Mouse (Mus musculus) intestine, embryonic 14.5 days (tissue): ENCODE data around the gene Slc27a2. TPM values are rescaled to one million over a fixed set of nuclear protein-coding genes. Genes with fewer than 3 reads are reported as not detected.

Experiments
- ATAC-seq: fragments of 200-750 bp; cut with Nextera tagmentation; replicated peaks from 2 replicates; pipeline ENCODE4 v1.8.0; 2017; ENCODE audit warnings: low read depth, moderate number of reproducible peaks, moderate TSS enrichment, moderate library complexity; ENCODE audit not compliant: low FRiP score, low TSS enrichment
- DNase-seq: peaks from one replicate; pipeline ENCODE4 v3.0.0-alpha.2; 2018; ENCODE audit warnings: low spot score
- H3K27ac ChIP-seq: fragments of 300-500 bp; sonication (generic); 2 replicates; pipeline ENCODE4 v1.5.1; 2014; ENCODE audit warnings: low read depth, mild to moderate bottlenecking, control low read depth
- H3K27me3 ChIP-seq: fragments of 300-500 bp; sonication (generic); replicated peaks from 2 replicates; pipeline ENCODE4 v1.6.1; 2014; ENCODE audit warnings: low read length, control low read depth; ENCODE audit not compliant: control insufficient read depth, insufficient read depth
- H3K36me3 ChIP-seq: fragments of 300-500 bp; sonication (generic); 2 replicates; pipeline ENCODE4 v1.6.1; 2014; ENCODE audit warnings: low read length, control low read depth; ENCODE audit not compliant: control insufficient read depth, insufficient read depth
- H3K4me1 ChIP-seq: fragments of 300-500 bp; sonication (generic); replicated peaks from 2 replicates; pipeline ENCODE4 v1.6.1; 2014; ENCODE audit warnings: low read length, control low read depth, mixed read lengths; ENCODE audit not compliant: control insufficient read depth, insufficient read depth
- H3K4me2 ChIP-seq: fragments of 300-500 bp; sonication (generic); 2 replicates; pipeline ENCODE4 v1.6.1; 2014; ENCODE audit warnings: low read length
- H3K4me3 ChIP-seq: fragments of 300-500 bp; sonication (generic); 2 replicates; pipeline ENCODE4 v1.5.1; 2014; ENCODE audit warnings: low read depth, low read length, control low read depth, mixed read lengths
- H3K9ac ChIP-seq: fragments of 300-500 bp; sonication (generic); 2 replicates; pipeline ENCODE4 v1.6.1; 2014; ENCODE audit warnings: mild to moderate bottlenecking, low read length
- H3K9me3 ChIP-seq: fragments of 300-500 bp; sonication (generic); 2 replicates; pipeline ENCODE4 v1.6.1; 2016; ENCODE audit warnings: low read length, control low read depth; ENCODE audit not compliant: control insufficient read depth
- WGBS: fragments of 180-500 bp; shearing (Covaris S2); extraction: QIAGEN DNeasy Blood & Tissue Kit; methylation state at CpG from one replicate; pipeline ENCODE4 v1.1.7; 2014; 5-methylcytosine and 5-hydroxymethylcytosine counted together
- polyA plus RNA-seq: library from polyadenylated mRNA; unstranded; fragments of >200 nt; fragmentation: Nextera tagmentation; extraction: Ambion mirVana; gene quantifications from 2 replicates; pipeline ENCODE4 v1.2.1, GENCODE M21; 2014

Gene Slc27a2
- polyA plus RNA-seq, 1 experiment from 2014 or later: 1.4 TPM

DNA sequence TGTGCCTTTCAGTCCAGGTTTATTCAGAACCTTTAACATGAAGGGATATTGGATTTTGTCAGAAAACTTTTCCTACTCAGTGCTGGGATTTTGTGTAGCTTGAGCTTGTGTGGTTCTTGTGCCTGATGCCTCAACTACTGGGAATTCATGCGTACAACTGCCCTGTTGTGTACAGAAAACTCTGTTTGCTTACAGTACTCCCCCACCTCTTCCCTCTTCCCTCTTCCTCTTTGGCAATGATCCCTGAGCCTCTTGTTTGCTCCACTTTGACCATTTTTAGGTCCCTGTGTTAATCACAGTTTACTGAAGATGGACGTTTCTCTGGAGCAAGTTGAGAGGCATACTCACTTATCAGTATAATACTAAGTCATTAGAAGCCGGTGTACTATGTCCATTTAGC, 5.8 kb upstream of the Slc27a2 start:
- no peak for ATAC-seq
- H3K27me3 ChIP-seq: peaks cover 5% of the 10 kb centered on the region
- no peaks in the 10 kb centered on the region for H3K36me3 ChIP-seq
- H3K4me3 ChIP-seq: no peak overlapping the region
- no peak for DNase-seq
- no peak overlapping the region for H3K27ac ChIP-seq
- no peaks in the 10 kb centered on the region for H3K4me1 ChIP-seq
- H3K4me2 ChIP-seq: no peak overlapping the region
- WGBS: 84% methylated on average over 3 of the region's 3 CpGs
- H3K9me3 ChIP-seq: no peaks in the 10 kb centered on the region
- H3K9ac ChIP-seq: no peak overlapping the region

DNA sequence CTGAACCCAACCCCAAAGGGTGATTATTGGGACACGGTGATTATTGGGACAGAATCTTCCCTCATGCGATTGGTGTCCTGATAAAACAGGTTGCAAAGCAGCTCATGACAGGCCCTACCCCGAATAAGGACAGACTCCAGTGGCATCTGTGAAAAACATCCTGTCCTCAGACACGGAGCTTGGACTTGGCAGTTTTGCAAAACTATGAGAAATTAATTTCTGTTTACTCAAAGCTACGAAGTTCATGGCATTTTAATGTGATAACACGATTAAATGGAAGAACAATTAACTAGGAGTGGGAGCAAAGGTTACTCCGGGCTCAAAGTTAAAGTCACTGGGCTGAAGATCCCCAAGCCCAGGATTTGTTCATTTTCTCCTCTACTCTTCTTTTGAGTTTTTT, 2.5 kb upstream of the Slc27a2 start:
- Histone ChIP-seq H3K4me3 (no peak overlapping the region), H3K27me3 (peaks cover 38% of the 10 kb centered on the region), H3K4me2 (no peak overlapping the region), H3K36me3 (no peaks in the 10 kb centered on the region), H3K9me3 (no peaks in the 10 kb centered on the region), H3K9ac (no peak overlapping the region), H3K27ac (no peak overlapping the region), H3K4me1 (peaks cover 9% of the 10 kb centered on the region; the same call in 1 of the 2 replicates)
- WGBS: 78% methylated on average over 7 of the region's 7 CpGs
- no peak for DNase-seq
- ATAC-seq: no peak

DNA sequence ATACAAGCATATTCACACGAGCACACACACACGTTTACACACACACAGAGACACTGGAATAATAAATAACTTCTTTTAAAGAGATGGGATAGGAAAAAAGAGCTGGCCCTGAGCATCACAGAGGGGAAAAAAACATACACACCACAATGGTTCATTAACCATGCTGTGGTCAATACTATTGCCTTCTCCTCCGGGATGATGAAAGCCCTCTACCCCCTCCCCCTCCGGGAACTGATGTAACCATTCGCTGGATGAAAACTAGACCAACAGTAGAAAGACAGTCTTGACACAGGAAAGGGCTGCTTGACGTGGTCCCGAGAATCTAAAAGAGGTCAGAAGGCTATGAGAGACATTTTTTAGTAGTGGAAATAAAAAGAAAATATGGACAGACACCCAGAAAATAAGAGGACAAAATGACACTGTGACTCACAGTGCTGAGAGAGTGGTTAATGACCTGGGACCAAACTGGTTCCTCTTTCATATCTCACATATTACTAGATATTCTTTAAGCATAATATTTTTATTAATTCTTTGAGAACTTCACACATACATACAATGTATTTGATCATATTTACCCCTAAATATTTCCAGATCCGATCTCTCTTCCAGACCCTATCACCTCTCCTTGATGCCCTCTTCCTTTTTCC, 840 bp upstream of the Slc27a2 start:
- peaks cover 45% of the 10 kb centered on the region for H3K27me3 ChIP-seq
- no peak overlapping the region for H3K9ac ChIP-seq
- no peaks in the 10 kb centered on the region for H3K36me3 ChIP-seq
- H3K27ac ChIP-seq: no peak overlapping the region
- WGBS: 80% methylated on average over 8 of the region's 8 CpGs
- DNase-seq (no peak), ATAC-seq (no peak)
- peaks cover 9% of the 10 kb centered on the region; the same call in 1 of the 2 replicates for H3K4me1 ChIP-seq
- H3K9me3 ChIP-seq: no peaks in the 10 kb centered on the region
- H3K4me3 ChIP-seq: no peak overlapping the region
- H3K4me2 ChIP-seq: no peak overlapping the region

DNA sequence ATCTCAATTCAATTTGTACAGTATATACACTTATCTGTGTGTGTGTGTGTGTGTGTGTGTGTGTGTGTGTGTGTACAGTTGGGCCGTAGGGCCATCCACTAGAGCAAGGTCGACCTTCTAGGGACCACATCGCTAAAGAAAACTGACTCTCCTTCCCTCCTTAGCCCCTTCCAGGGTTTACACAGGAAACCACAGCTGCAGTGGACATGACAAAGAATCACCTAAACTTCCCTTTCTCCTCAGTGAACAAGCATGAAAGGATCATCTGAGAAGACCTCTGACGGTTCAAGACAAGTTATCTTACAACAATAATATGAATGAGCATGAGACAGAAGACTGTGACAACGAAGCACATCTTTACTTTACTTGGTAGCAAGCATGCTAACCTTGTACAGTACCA, 311 bp upstream of the Slc27a2 start:
- H3K4me3 ChIP-seq: 0 out of 2 replicates have a peak overlapping the region, but pooled peaks have one; percentile 44
- WGBS: 23% methylated on average over 5 of the region's 5 CpGs
- H3K4me1 ChIP-seq: peaks cover 9% of the 10 kb centered on the region; the same call in 1 of the 2 replicates
- DNase-seq (no peak), ATAC-seq (no peak)
- no peaks in the 10 kb centered on the region for H3K36me3 ChIP-seq
- no peak overlapping the region for H3K9ac ChIP-seq
- no peaks in the 10 kb centered on the region for H3K9me3 ChIP-seq
- H3K27ac ChIP-seq: no peak overlapping the region
- H3K27me3 ChIP-seq: peaks cover 45% of the 10 kb centered on the region
- no peak overlapping the region for H3K4me2 ChIP-seq

DNA sequence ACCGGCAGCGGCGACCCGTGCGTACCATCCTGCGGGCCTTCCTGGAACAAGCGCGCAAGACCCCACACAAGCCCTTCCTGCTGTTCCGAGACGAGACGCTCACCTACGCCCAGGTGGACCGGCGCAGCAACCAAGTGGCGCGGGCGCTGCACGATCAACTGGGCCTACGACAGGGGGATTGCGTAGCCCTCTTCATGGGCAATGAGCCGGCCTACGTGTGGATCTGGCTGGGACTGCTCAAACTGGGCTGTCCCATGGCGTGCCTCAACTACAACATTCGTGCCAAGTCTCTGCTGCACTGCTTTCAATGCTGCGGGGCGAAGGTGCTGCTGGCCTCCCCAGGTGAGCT, 1.1 kb downstream of the Slc27a2 start:
- Histone ChIP-seq H3K9me3 (no peaks in the 10 kb centered on the region), H3K4me2 (peak overlapping the region; percentile 95), H3K27me3 (peaks cover 45% of the 10 kb centered on the region), H3K4me1 (peaks cover 9% of the 10 kb centered on the region; the same call in 1 of the 2 replicates), H3K36me3 (no peaks in the 10 kb centered on the region), H3K4me3 (peak overlapping the region; percentile 44), H3K27ac (no peak overlapping the region), H3K9ac (no peak overlapping the region; the same call in 1 of the 2 replicates)
- 3% methylated on average over 26 of the region's 26 CpGs for WGBS
- DNase-seq: no peak
- ATAC-seq: peak; percentile 55; the same call in 1 of the 2 replicates

DNA sequence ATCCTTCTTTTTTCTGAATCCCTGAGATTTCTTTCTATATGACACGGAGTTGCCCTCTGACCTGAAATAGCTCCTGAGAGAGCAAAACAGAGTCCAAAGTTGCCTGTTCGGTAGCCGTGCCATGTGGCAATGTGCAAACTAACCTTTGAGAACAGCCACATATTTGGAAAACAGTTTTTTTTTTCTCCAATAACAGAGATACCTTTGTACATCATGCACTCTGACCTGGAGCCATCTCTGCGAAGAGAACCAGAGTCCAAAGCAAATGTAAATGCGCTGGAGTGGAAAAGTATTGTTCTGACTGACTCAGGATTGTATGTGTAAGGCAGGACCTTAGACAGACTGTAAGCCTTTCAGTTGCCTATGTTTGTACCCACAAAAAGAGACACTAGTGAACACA, 3.3 kb downstream of the Slc27a2 start:
- Histone ChIP-seq H3K4me1 (peaks cover 9% of the 10 kb centered on the region; the same call in 1 of the 2 replicates), H3K27ac (no peak overlapping the region), H3K36me3 (no peaks in the 10 kb centered on the region), H3K9ac (no peak overlapping the region), H3K4me2 (no peak overlapping the region), H3K4me3 (no peak overlapping the region), H3K9me3 (no peaks in the 10 kb centered on the region), H3K27me3 (peaks cover 45% of the 10 kb centered on the region)
- ATAC-seq (no peak), DNase-seq (no peak)
- 84% methylated on average over 5 of the region's 5 CpGs for WGBS

DNA sequence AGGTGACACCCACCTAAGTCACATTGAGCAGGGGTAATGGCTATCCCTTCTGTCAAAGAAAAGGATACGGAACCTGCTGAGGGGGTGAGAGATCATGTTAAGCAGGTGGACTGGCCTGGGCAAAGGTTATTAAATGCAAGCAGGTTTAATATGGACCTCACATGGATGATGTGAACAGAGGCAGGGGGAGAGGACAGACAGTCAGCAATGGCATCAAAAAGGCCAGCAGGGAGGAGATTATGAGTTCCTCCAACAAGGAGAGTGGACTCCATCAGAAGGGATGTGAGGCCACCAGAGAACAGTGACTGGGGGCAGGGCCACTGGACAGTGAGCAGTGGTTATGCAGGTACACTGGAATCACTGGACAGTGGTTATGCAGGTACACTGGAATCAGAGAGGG, 7.9 kb downstream of the Slc27a2 start:
- Histone ChIP-seq H3K9me3 (no peaks in the 10 kb centered on the region), H3K36me3 (no peaks in the 10 kb centered on the region), H3K4me1 (no peaks in the 10 kb centered on the region), H3K27me3 (peaks cover 4% of the 10 kb centered on the region; the same call in 1 of the 2 replicates), H3K4me2 (no peak overlapping the region), H3K4me3 (no peak overlapping the region), H3K9ac (no peak overlapping the region), H3K27ac (no peak overlapping the region)
- no peak for DNase-seq
- no peak for ATAC-seq
- 97% methylated on average over 1 of the region's 1 CpGs for WGBS

DNA sequence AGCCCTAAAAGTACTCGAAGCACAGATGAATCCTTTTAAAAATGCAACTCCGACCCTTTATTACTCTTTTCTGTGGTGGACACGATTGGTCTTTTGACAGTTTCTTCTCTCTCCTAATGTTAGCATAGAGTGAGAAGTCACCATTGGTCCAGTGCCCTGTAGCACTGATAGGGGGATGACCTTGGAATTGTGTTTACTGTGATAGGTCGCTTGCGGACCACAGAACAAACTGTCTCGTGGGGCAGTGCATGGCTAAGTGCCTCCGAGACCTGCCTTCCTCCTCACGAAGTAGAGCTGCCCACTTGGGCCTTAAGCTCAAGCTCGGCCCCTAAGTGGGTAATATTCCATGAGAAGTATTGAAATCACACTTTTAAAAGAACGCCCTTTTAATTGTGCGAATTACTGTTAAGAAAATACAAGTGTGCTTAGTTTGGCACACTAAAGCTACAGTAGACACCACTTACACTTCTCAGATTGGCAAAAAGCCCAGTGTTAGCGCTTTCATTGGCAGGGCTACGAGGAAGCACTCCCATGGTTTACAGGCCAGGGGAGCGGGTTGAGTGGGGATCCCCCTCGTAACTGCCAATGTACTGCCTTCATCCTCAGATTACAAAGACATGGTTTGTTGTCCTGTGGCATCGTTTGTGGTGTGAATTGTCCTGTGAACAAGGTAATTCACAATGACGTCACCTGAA, 11.4 kb downstream of the Slc27a2 start:
- H3K36me3 ChIP-seq: no peaks in the 10 kb centered on the region
- H3K27me3 ChIP-seq: no peaks in the 10 kb centered on the region
- no peak overlapping the region for H3K27ac ChIP-seq
- no peak overlapping the region for H3K4me3 ChIP-seq
- DNase-seq: no peak
- H3K9ac ChIP-seq: no peak overlapping the region
- no peak overlapping the region for H3K4me2 ChIP-seq
- no peaks in the 10 kb centered on the region for H3K9me3 ChIP-seq
- ATAC-seq: no peak
- no peaks in the 10 kb centered on the region for H3K4me1 ChIP-seq
- 70% methylated on average over 17 of the region's 17 CpGs for WGBS

DNA sequence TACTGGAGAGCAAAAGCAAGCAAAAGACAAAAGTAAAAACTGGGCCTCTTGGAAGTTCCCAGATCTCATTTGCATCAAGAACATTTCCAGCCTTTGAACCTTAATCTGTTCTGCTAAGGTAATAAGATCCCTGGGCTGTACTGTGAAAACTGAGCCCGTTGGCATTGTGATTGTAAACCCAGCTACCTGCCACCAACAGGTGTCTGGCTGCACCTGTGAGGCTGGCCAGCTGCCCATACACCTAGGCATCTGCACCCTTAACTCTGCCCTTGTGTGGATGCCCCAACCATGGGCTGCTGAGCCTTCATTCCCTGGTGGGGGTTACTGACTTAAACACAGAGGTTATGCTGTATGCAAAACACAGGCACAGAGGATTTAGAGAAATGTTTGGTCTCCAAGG, 20.0 kb downstream of the Slc27a2 start:
- Histone ChIP-seq H3K4me2 (no peak overlapping the region), H3K27me3 (no peaks in the 10 kb centered on the region), H3K36me3 (no peaks in the 10 kb centered on the region), H3K4me3 (no peak overlapping the region), H3K9me3 (no peaks in the 10 kb centered on the region; the same call in 1 of the 2 replicates), H3K9ac (no peak overlapping the region), H3K4me1 (no peaks in the 10 kb centered on the region), H3K27ac (no peak overlapping the region)
- DNase-seq (no peak), ATAC-seq (no peak)
- 76% methylated on average over 1 of the region's 1 CpGs for WGBS
